Mouse (Mus musculus) liver, postnatal 0 days (tissue): ENCODE data around the gene Ccdc69. TPM values are rescaled to one million over a fixed set of nuclear protein-coding genes. Genes with fewer than 3 reads are reported as not detected.
"Not testable (repeated sequence)": the region's sequence is repeated elsewhere in the genome, so short reads cannot be mapped to it uniquely, and the experiment has no call there.

Experiments used
- ATAC-seq: fragments of 200-750 bp; cut with Nextera tagmentation; 2 replicates; pipeline ENCODE4 v1.8.0; 2017; ENCODE audit warnings: mild to moderate bottlenecking, moderate library complexity
- DNase-seq: peaks from one replicate; pipeline ENCODE4 v3.0.0-alpha.2; 2016
- H3K27ac ChIP-seq: fragments of 300-500 bp; sonication (generic); 2 replicates; pipeline ENCODE4 v1.5.1; 2014; ENCODE audit warnings: antibody characterized with exemption, moderate library complexity, mild to moderate bottlenecking, low read depth
- H3K27me3 ChIP-seq: fragments of 300-500 bp; sonication (generic); 2 replicates; pipeline ENCODE4 v1.6.1; 2014; ENCODE audit warnings: low read length, control low read depth, mixed read lengths; ENCODE audit not compliant: insufficient read depth
- H3K36me3 ChIP-seq: fragments of 300-500 bp; sonication (generic); replicated peaks from 2 replicates; pipeline ENCODE4 v1.6.1; 2014; ENCODE audit warnings: mild to moderate bottlenecking, control low read depth, low read length, moderate library complexity, mixed read lengths; ENCODE audit not compliant: insufficient read depth
- H3K4me1 ChIP-seq: fragments of 300-500 bp; sonication (generic); 2 replicates; pipeline ENCODE4 v1.6.1; 2014; ENCODE audit warnings: antibody characterized with exemption, mild to moderate bottlenecking, control low read depth; ENCODE audit not compliant: insufficient read depth
- H3K4me2 ChIP-seq: fragments of 300-500 bp; sonication (generic); 2 replicates; pipeline ENCODE4 v1.6.1; 2014; ENCODE audit warnings: low read depth, mild to moderate bottlenecking, low read length, moderate library complexity, mixed read lengths
- H3K4me3 ChIP-seq: fragments of 300-500 bp; sonication (generic); 2 replicates; pipeline ENCODE4 v1.5.1; 2014; ENCODE audit warnings: low read depth, low read length
- H3K9ac ChIP-seq: fragments of 300-500 bp; sonication (generic); replicated peaks from 2 replicates; pipeline ENCODE4 v1.6.1; 2014; ENCODE audit warnings: mild to moderate bottlenecking, moderate library complexity
- H3K9me3 ChIP-seq: fragments of 300-500 bp; sonication (generic); 2 replicates; pipeline ENCODE4 v1.6.1; 2016; ENCODE audit warnings: mild to moderate bottlenecking, control low read depth, low read length, mixed read lengths
- CTCF ChIP-seq: sonication (generic); IDR thresholded peaks from 2 replicates; pipeline ENCODE4 v1.5.1; 2016; ENCODE audit warnings: antibody characterized with exemption, low read depth
- EP300 ChIP-seq: IDR thresholded peaks from 2 replicates; pipeline ENCODE4 v1.6.1; 2016; ENCODE audit warnings: antibody characterized with exemption, low read depth, mild to moderate bottlenecking
- WGBS: fragments of 180-500 bp; shearing (Covaris S2); extraction: QIAGEN DNeasy Blood & Tissue Kit; methylation state at CpG from one replicate; pipeline ENCODE4 v1.1.7; 2014; ENCODE audit not compliant: insufficient replicate concordance; 5-methylcytosine and 5-hydroxymethylcytosine counted together
- polyA plus RNA-seq: library from polyadenylated mRNA; unstranded; fragments of >200 nt; fragmentation: Nextera tagmentation; extraction: Ambion mirVana; gene quantifications from 2 replicates; pipeline ENCODE4 v1.2.1, GENCODE M21; 2015

The Ccdc69 gene
- polyA plus RNA-seq, 1 experiment from 2014 or later, result 1.3 TPM

DNA sequence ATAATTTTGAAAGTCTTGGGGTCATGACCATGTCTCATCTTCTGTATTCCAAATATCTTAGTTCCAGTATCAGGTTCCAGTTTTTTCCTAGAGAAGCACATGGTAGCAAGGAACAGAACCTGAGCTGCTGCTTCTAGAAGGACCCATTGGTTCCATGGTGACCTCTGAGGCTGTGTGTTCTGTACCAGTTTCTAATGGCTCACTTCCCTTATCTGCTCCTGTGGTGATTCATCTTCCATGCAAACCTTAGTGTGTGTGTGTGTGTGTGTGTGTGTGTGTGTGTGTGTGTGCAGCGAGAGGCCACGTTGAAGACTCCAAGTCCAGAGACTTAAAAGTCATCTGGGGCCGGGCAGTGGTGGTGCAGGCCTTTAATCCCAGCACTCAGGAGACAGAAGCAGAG is 38.1 kb upstream of the Ccdc69 start:
- TF ChIP-seq EP300 (no peak), CTCF (no peak)
- H3K27me3 ChIP-seq, result no peaks in the 10 kb centered on the region
- H3K4me1 ChIP-seq, result peaks cover 9% of the 10 kb centered on the region
- H3K27ac ChIP-seq, result no peak overlapping the region
- no peaks in the 10 kb centered on the region for H3K36me3 ChIP-seq
- H3K4me3 ChIP-seq, result no peak overlapping the region
- peak; percentile 24; the same call in 1 of the 2 replicates for ATAC-seq
- 67% methylated on average over 3 of the region's 3 CpGs for WGBS
- no peak overlapping the region for H3K9ac ChIP-seq
- no peak overlapping the region for H3K4me2 ChIP-seq
- no peak for DNase-seq
- H3K9me3 ChIP-seq, result peaks cover 3% of the 10 kb centered on the region

DNA sequence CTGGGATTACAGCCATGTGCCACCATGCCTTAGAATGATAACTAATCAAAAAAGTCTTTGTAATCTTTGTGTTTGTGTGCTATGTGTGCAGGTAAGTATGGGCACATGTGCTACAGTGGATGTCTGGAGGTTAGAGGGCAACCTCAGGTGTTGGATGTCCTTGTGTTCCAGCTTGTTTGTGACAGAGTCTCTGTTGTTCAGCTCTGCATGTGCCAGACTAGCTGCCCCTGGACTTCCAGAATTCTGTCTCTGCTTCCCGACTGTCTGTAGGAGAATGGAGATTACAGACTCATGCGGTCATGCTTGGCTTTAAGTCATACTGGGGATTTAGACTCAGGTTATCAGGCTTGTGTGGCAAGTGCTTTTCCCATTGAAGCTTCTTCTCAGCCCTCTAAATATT is 36.4 kb upstream of the Ccdc69 start:
- no peaks in the 10 kb centered on the region; the same call in 1 of the 2 replicates for H3K9me3 ChIP-seq
- H3K36me3 ChIP-seq, result no peaks in the 10 kb centered on the region
- TF ChIP-seq CTCF, result no peak
- ATAC-seq, result no peak
- no peaks in the 10 kb centered on the region for H3K27me3 ChIP-seq
- no peak overlapping the region for H3K4me2 ChIP-seq
- no peak for DNase-seq
- H3K4me3 ChIP-seq, result no peak overlapping the region
- WGBS, result 77% methylated on average over 2 of the region's 2 CpGs
- H3K9ac ChIP-seq, result no peak overlapping the region
- H3K4me1 ChIP-seq, result 0 out of 2 replicates have a peak, but pooled peaks cover 5% of the 10 kb centered on the region
- peak overlapping the region; percentile 81 for H3K27ac ChIP-seq

DNA sequence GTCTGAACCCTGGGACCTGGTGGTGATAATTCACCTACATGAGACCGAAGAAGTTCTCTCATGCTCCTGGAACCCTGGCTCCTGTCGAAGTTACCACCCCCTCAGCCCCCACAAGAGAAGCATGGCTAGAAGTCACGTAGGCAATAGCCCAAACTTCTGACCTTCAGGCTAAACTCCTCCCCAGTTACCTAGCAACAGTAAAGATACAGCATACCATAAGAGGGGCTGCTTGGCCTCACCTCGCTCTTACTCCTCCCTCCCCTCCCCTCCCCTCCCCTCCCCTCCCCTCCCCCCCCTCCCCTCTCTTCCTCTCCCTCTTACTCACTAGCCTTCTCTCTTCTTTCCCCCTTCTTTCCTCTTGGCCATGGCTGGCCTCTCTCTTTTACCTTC is 35.9 kb upstream of the Ccdc69 start:
- not testable (repeated sequence) for H3K9me3 ChIP-seq, H3K4me3 ChIP-seq, H3K36me3 ChIP-seq, H3K27me3 ChIP-seq, H3K4me1 ChIP-seq, H3K9ac ChIP-seq, DNase-seq
- peak overlapping the region; percentile 81 for H3K27ac ChIP-seq
- ATAC-seq, result 0 out of 2 replicates have a peak, but pooled peaks have one; percentile 11
- 11% methylated on average over 4 of the region's 4 CpGs for WGBS
- H3K4me2 ChIP-seq, result peak overlapping the region; percentile 3; the same call in 1 of the 2 replicates

DNA sequence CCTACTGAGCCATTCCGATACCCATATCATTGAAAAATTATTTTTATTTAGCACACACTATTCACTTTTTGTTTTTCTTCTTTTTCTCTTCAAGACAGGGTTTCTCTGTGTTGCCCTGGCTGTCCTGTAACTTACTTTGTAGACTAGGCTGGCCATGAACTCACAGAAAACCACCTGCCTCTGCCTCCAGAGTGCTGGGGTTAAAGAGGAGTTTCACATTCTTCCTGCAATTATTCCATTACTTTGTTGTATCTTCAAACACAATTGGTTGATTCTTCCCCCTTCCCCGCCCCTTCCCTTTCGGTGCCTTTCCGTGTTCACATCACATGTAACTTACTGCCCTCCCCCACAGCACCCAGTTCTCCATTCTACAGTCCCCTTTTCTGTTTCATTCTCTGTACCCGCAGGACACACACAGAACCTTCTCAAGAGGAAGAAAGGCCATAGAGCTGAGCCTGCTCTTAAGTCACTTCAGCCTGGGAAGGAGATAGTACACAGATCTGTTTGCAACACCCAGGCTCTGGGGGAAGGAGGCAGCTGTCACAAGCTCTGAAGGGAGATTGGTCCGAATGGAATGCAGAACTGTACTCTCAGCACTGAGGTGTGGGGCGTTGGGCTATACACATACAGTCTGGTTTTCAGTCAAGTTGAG is 35.4 kb upstream of the Ccdc69 start:
- peak; percentile 57 for DNase-seq
- TF ChIP-seq CTCF (no peak), EP300 (no peak)
- no peak overlapping the region for H3K9ac ChIP-seq
- H3K9me3 ChIP-seq, result no peaks in the 10 kb centered on the region
- peaks cover 6% of the 10 kb centered on the region for H3K36me3 ChIP-seq
- 26% methylated on average over 7 of the region's 7 CpGs for WGBS
- H3K4me1 ChIP-seq, result 0 out of 2 replicates have a peak, but pooled peaks cover 5% of the 10 kb centered on the region
- no peak overlapping the region for H3K4me3 ChIP-seq
- H3K27me3 ChIP-seq, result no peaks in the 10 kb centered on the region
- H3K4me2 ChIP-seq, result peak overlapping the region; percentile 3; the same call in 1 of the 2 replicates
- ATAC-seq, result peak; percentile 76
- H3K27ac ChIP-seq, result peak overlapping the region; percentile 81

DNA sequence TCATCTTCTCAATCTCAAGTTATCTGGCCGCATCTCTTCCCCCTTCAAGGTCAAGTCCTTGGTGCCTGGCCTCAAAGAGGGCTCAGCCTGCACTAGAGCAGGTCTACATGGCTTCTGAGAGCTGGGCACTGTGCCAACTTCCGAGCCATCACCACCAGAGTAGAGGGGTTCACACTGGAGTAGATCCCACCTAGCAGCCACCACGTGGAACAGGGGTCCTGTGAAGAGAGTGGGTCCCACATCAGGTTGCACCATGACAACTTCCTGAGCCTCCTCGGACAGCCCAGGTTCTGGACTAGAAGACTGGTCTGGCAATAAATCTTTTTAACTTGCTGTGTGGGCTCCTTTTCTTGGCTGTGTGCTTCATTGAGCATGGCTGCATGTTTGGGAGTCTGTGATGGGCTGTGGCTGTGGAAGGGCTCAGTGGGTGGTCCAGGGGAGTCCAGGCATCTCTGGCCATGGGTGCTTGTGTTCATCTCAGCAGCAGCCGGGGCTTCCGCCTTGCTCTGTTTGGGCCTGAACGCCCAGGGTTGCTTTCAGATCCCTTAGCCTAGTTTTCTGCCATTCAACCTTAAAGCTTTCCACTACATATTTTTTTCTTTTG is 32.7 kb upstream of the Ccdc69 start:
- Histone ChIP-seq H3K4me2 (no peak overlapping the region), H3K9me3 (no peaks in the 10 kb centered on the region), H3K27ac (no peak overlapping the region), H3K4me1 (peaks cover 8% of the 10 kb centered on the region; the same call in 1 of the 2 replicates), H3K27me3 (no peaks in the 10 kb centered on the region), H3K9ac (no peak overlapping the region), H3K36me3 (peaks cover 11% of the 10 kb centered on the region), H3K4me3 (no peak overlapping the region)
- ATAC-seq (no peak), DNase-seq (no peak)
- TF ChIP-seq EP300, result no peak
- no peak for TF ChIP-seq CTCF
- 74% methylated on average over 7 of the region's 7 CpGs for WGBS

DNA sequence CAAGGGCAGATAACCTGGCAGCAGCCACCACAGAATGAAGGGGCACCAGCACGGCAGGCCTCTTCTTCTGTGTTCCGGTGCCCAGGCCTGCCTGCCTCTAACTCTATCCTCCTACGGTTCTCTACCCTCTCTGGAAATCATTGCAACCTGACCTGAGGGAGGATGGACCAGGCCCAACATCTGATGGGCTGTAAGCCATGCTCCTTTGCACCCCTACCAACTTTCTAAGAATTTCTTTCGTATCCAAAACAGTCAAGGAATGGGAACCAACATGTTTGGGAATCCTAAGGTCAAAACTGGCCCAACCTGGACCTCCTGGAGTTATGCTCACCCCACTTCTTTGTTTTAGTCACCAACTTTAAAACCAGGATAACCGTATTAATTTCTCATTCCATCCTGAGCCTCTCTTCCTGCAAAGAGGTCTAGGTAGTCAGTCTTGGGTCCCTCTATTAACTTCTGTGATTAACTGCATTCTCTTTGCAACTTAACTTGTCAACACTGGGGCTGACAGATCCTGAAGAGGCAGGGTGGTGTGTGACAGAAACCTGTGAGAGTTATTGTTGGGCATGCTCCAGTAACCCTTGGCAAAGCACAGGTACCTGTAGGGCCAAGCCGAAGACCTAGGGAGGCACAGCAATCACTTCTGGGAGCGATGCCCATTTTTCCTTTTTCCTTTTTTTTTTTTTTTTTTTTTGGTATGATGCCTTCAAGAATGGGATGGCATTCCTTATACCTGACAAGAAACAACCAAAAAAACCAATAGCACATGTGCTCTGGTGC is 31.8 kb upstream of the Ccdc69 start:
- 85% methylated on average over 7 of the region's 7 CpGs for WGBS
- TF ChIP-seq EP300 (no peak), CTCF (no peak)
- Histone ChIP-seq H3K9ac (no peak overlapping the region), H3K4me2 (no peak overlapping the region), H3K4me3 (no peak overlapping the region), H3K9me3 (no peaks in the 10 kb centered on the region), H3K4me1 (peaks cover 10% of the 10 kb centered on the region; the same call in 1 of the 2 replicates), H3K27ac (no peak overlapping the region), H3K36me3 (peaks cover 12% of the 10 kb centered on the region), H3K27me3 (no peaks in the 10 kb centered on the region)
- no peak for ATAC-seq
- DNase-seq, result no peak
